ENCODE assay signal across 23 mouse cellular contexts in the genomic region with DNA sequence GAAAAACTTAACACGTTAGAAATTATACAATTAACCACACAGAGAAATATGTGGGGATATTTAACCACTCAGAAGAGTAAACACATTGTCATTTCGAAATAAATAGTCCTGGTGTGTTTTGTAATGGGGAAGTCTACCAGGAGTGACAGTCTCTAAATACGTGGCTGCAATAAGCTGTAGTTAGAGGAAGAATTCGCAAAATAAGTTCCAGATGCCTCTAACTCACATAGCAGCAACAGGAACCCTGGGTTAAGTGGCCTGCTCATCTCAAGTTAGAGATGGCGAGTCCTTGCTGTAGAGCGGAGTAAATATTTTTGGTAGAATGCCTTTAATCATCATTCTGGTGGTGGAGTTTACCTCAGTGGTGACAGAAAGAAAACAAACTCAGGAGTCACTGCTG.
DNase-seq lines count a peak whose midpoint lies in the region; ATAC-seq lines count a peak whose summit lies in the region.
"Had no signal": no experiment of that assay in that cellular context is flagged by ENCODE, and none has a peak within 500 bp of the region (broad histone marks: within the 10 kb centered on the region; RNA-seq: fewer than 3 reads in every experiment).

No protein-coding gene starts in this region.

- peak overlapping the region; percentile 68 for H3K27ac ChIP-seq in embryonic facial prominence, embryonic 13.5 days
- no peak overlapping the region for H3K27ac ChIP-seq in midbrain, embryonic 16.5 days (ENCODE audit: low read length)
- H3K27ac ChIP-seq: embryonic facial prominence, embryonic 12.5 days; forebrain, embryonic 10.5 days; heart, embryonic 10.5 days; hindbrain, embryonic 13.5 days; hindbrain, postnatal 0 days had no signal

- WGBS in embryonic facial prominence, embryonic 13.5 days: 31% methylated on average over 6 of the region's 6 CpGs
- WGBS in midbrain, embryonic 16.5 days: 87% methylated on average over 6 of the region's 6 CpGs

- H3K4me2 ChIP-seq in embryonic facial prominence, embryonic 13.5 days: no peak overlapping the region
- no peak overlapping the region for H3K4me2 ChIP-seq in midbrain, embryonic 16.5 days (ENCODE audit: low read length)
- H3K4me2 ChIP-seq: embryonic facial prominence, embryonic 12.5 days; hindbrain, embryonic 13.5 days had no signal

- H3K36me3 ChIP-seq in embryonic facial prominence, embryonic 13.5 days: no peaks in the 10 kb centered on the region
- no peaks in the 10 kb centered on the region for H3K36me3 ChIP-seq in midbrain, embryonic 16.5 days (ENCODE audit: control insufficient read depth, insufficient read depth, low read length)
- H3K36me3 ChIP-seq: embryonic facial prominence, embryonic 12.5 days; forebrain, embryonic 10.5 days; heart, embryonic 10.5 days; hindbrain, embryonic 13.5 days had no signal

- no peak overlapping the region for H3K9ac ChIP-seq in embryonic facial prominence, embryonic 13.5 days
- no peak overlapping the region for H3K9ac ChIP-seq in midbrain, embryonic 16.5 days (ENCODE audit: low read depth, low read length)
- H3K9ac ChIP-seq: embryonic facial prominence, embryonic 12.5 days; hindbrain, embryonic 13.5 days had no signal

- peaks cover 13% of the 10 kb centered on the region; the same call in 1 of the 2 replicates for H3K4me1 ChIP-seq in embryonic facial prominence, embryonic 13.5 days
- no peaks in the 10 kb centered on the region for H3K4me1 ChIP-seq in midbrain, embryonic 16.5 days (ENCODE audit: control insufficient read depth, insufficient read depth, low read length)
- H3K4me1 ChIP-seq: embryonic facial prominence, embryonic 12.5 days; forebrain, embryonic 10.5 days; heart, embryonic 10.5 days; hindbrain, embryonic 13.5 days had no signal

- no peak overlapping the region for H3K4me3 ChIP-seq in embryonic facial prominence, embryonic 13.5 days
- H3K4me3 ChIP-seq in midbrain, embryonic 16.5 days (ENCODE audit: low read depth, low read length): no peak overlapping the region
- H3K4me3 ChIP-seq: embryonic facial prominence, embryonic 12.5 days; erythroblast, embryonic 14.5 days; forebrain, embryonic 10.5 days; heart, embryonic 10.5 days; hindbrain, embryonic 13.5 days had no signal

- peak; percentile 44 for DNase-seq in embryo, embryonic 10.5 days (ENCODE audit: low spot score)
- DNase-seq in embryo, embryonic 9.5 days (ENCODE audit: extremely low spot score): no peak
- peak; percentile 3 for DNase-seq in 416B (ENCODE audit: low read depth)
- DNase-seq: adrenal gland, postnatal 14 days; cerebellum, adult 11-12 months; cerebellum, adult 9-11 months; cerebellum, postnatal 36 days; gastrocnemius, postnatal 36 days; heart, adult 18-20 months; heart, postnatal 14 days had no signal

- no peaks in the 10 kb centered on the region for H3K27me3 ChIP-seq in embryonic facial prominence, embryonic 13.5 days
- H3K27me3 ChIP-seq in midbrain, embryonic 16.5 days (ENCODE audit: control insufficient read depth, insufficient read depth, low read depth, low read length): no peaks in the 10 kb centered on the region
- H3K27me3 ChIP-seq: embryonic facial prominence, embryonic 12.5 days had no signal

- no peaks in the 10 kb centered on the region for H3K9me3 ChIP-seq in embryonic facial prominence, embryonic 13.5 days
- no peaks in the 10 kb centered on the region for H3K9me3 ChIP-seq in midbrain, embryonic 16.5 days (replicated peaks; ENCODE audit: control insufficient read depth, low read length, poor library complexity, severe bottlenecking)
- H3K9me3 ChIP-seq: embryonic facial prominence, embryonic 12.5 days; forebrain, embryonic 10.5 days; heart, embryonic 10.5 days; hindbrain, embryonic 13.5 days had no signal

- no peak; the same call in 1 of the 2 replicates for ATAC-seq in embryonic facial prominence, embryonic 13.5 days (ENCODE audit: insufficient number of reproducible peaks, insufficient read depth, low FRiP score, low TSS enrichment, low read depth)
- ATAC-seq in megakaryocyte, adult 5-6 weeks (ENCODE audit: poor library complexity, severe bottlenecking): peak; percentile 80
- no peak for ATAC-seq in frontal cortex, adult (ENCODE audit: low TSS enrichment)
- no peak for ATAC-seq in midbrain, embryonic 16.5 days
- ATAC-seq: activated CD4-positive, CD25-positive, alpha-beta regulatory T cell, adult 4 months; forebrain, embryonic 14.5 days; hindbrain, postnatal 0 days; Patski had no signal
